Mouse (Mus musculus): ENCODE results near the gene Iqck. TPM values are rescaled to one million over a fixed set of nuclear protein-coding genes. Genes with fewer than 3 reads are reported as not detected.

Gene Iqck
- polyA plus RNA-seq, 1 experiment from 2014 or later, result 3.4 TPM

DNA sequence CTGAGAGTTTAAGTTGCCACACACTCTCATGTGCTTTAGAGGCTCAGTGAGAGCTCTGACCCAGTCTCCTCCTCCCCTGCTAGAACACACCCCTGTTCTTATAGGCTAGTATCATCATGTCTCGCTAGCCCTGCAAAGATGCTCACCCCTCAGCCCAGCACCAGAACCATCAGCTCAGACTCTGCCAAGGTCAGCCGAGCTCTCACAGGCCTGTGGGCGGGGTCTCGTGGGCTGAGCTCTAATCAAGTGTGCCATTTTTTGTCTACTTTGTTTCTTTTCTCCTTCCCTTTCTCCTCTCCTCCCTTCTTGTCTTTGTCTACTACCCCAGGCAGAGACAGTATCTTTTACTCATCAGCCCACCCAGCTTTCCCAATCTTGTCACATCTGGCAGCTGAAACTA, 130.2 kb downstream of the Iqck start:
- Histone ChIP-seq H3K4me2 (replicated peaks) (no peak overlapping the region), H3K9me3 (no peaks in the 10 kb centered on the region), H3K4me3 (no peak overlapping the region), H3K9ac (replicated peaks) (no peak overlapping the region), H3K4me1 (peaks cover 36% of the 10 kb centered on the region), H3K36me3 (peaks cover 5% of the 10 kb centered on the region; the same call in 1 of the 2 replicates), H3K27me3 (no peaks in the 10 kb centered on the region), H3K27ac (replicated peaks) (no peak overlapping the region)
- ATAC-seq (replicated peaks), result no peak
- WGBS, result 65% methylated on average over 4 of the region's 4 CpGs

DNA sequence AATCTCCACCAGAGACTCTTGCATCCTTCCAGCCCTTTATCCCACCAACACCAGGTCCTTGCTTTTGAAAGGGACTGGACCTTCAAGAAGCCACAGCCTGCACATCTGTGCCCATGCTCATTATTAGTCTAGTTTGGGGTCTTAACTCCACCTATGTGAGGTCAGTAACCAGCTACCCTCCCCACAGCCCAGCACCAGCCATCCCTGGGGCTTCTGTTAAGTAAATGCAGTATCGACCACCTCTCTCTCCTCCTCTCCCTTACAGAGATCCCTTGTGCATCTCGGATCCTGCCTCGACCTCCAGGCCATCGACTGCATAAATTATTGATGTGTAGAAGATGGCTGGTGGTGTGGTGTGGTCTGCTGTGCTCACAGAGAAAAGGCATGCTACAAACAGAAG, 130.8 kb downstream of the Iqck start:
- H3K27ac ChIP-seq (replicated peaks), result no peak overlapping the region
- peaks cover 40% of the 10 kb centered on the region for H3K4me1 ChIP-seq
- ATAC-seq (replicated peaks), result no peak
- H3K27me3 ChIP-seq, result no peaks in the 10 kb centered on the region
- no peak overlapping the region for H3K4me2 ChIP-seq (replicated peaks)
- 86% methylated on average over 4 of the region's 4 CpGs for WGBS
- H3K9ac ChIP-seq (replicated peaks), result no peak overlapping the region
- no peak overlapping the region for H3K4me3 ChIP-seq
- H3K36me3 ChIP-seq, result peaks cover 5% of the 10 kb centered on the region; the same call in 1 of the 2 replicates
- no peaks in the 10 kb centered on the region for H3K9me3 ChIP-seq

DNA sequence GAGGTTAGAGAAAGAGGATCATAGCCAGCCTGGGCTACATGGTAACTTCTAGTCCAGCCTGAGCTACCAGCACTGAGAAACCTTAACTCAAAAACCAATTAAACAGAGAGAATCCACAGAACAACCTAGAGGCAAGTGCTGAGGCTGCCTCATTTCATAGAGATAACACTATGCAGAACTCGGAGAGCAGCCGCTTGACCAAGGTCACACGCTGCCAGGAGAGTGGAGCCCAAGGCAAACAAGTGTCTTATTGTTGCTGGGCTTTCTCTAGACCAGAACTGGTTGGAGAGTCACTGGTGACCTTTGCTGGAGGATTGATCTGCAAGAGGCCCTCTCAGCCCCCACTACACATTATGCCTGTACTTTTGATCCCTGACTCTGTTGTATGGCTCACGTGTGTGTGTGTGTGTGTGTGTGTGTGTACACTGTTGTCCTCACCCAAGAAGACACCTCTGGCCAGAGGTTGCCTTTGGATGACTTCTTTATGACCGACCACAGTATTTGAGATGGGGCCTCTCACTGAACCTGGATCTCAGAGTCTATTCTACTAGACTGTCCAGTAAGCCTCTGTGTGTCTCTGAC, 133.8 kb downstream of the Iqck start:
- no peak overlapping the region for H3K4me2 ChIP-seq (replicated peaks)
- H3K4me1 ChIP-seq, result peaks cover 57% of the 10 kb centered on the region
- ATAC-seq (replicated peaks), result no peak
- H3K9me3 ChIP-seq, result no peaks in the 10 kb centered on the region
- no peaks in the 10 kb centered on the region for H3K36me3 ChIP-seq
- WGBS, result 83% methylated on average over 5 of the region's 5 CpGs
- H3K4me3 ChIP-seq, result no peak overlapping the region
- H3K27me3 ChIP-seq, result no peaks in the 10 kb centered on the region
- no peak overlapping the region for H3K27ac ChIP-seq (replicated peaks)
- no peak overlapping the region for H3K9ac ChIP-seq (replicated peaks)

DNA sequence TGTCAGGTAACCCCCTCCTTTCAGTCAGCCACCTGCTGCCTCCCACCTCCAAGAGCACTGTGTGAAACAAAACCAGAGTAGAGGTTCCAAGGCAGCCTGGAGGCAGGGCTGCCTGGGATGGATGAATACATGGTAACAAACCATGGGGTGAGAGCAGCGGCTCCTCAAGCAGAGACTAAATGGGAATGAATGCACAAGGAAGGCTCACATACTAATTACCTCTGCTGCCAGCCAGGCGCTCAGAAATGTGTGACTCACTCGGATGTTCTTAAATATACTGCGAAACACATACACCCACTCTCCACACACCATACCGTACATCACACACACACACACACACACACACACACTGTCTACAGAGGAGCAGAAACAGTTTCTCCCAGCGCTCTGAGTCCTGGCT, 134.7 kb downstream of the Iqck start:
- Histone ChIP-seq H3K9me3 (no peaks in the 10 kb centered on the region), H3K36me3 (no peaks in the 10 kb centered on the region), H3K4me1 (peaks cover 61% of the 10 kb centered on the region), H3K9ac (replicated peaks) (no peak overlapping the region), H3K4me2 (replicated peaks) (no peak overlapping the region), H3K4me3 (no peak overlapping the region), H3K27ac (replicated peaks) (peak overlapping the region; percentile 82), H3K27me3 (no peaks in the 10 kb centered on the region)
- ATAC-seq (replicated peaks), result peak; percentile 15; the same call in 1 of the 2 replicates
- WGBS, result 25% methylated on average over 6 of the region's 6 CpGs

GRCm38 (mm10) chr7:118991341-118991884, 135.9 kb downstream of the Iqck start:
- Histone ChIP-seq H3K4me3 (no peak overlapping the region), H3K36me3 (no peaks in the 10 kb centered on the region), H3K4me1 (peaks cover 65% of the 10 kb centered on the region), H3K4me2 (replicated peaks) (peak overlapping the region; percentile 90), H3K9ac (replicated peaks) (no peak overlapping the region), H3K27ac (replicated peaks) (peak overlapping the region; percentile 82), H3K9me3 (no peaks in the 10 kb centered on the region), H3K27me3 (no peaks in the 10 kb centered on the region)
- 27% methylated on average over 4 of the region's 4 CpGs for WGBS
- no peak for ATAC-seq (replicated peaks)

DNA sequence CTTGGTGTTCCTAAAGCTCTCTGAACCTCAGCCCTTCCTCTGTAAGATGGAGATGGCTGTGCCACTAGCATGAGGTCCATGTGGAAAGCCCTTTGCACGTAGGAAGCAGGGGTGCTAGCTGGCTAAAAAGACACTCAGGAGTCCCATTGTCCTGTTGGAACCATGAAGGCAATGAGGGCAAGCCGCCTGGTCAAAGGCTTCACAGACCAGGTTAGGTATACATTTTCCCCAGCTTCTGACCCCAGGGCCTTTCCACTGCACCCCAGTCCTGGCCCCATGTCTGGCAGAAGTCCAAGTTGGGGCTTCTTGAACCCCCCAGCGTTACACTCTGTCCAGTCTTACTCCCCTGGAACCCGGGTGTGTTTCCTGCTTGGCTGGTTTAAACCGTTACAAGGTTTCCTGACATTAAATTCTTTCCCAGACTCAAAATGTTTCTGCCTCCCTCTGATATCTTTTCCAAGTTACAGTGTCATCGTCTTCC, 136.6 kb downstream of the Iqck start:
- WGBS, result 14% methylated on average over 6 of the region's 6 CpGs
- Histone ChIP-seq H3K36me3 (no peaks in the 10 kb centered on the region), H3K4me2 (replicated peaks) (peak overlapping the region; percentile 90), H3K4me1 (peaks cover 65% of the 10 kb centered on the region), H3K4me3 (peak overlapping the region; percentile 68; the same call in 1 of the 2 replicates), H3K9ac (replicated peaks) (no peak overlapping the region), H3K27ac (replicated peaks) (peak overlapping the region; percentile 82), H3K9me3 (no peaks in the 10 kb centered on the region), H3K27me3 (no peaks in the 10 kb centered on the region)
- no peak for ATAC-seq (replicated peaks)

DNA sequence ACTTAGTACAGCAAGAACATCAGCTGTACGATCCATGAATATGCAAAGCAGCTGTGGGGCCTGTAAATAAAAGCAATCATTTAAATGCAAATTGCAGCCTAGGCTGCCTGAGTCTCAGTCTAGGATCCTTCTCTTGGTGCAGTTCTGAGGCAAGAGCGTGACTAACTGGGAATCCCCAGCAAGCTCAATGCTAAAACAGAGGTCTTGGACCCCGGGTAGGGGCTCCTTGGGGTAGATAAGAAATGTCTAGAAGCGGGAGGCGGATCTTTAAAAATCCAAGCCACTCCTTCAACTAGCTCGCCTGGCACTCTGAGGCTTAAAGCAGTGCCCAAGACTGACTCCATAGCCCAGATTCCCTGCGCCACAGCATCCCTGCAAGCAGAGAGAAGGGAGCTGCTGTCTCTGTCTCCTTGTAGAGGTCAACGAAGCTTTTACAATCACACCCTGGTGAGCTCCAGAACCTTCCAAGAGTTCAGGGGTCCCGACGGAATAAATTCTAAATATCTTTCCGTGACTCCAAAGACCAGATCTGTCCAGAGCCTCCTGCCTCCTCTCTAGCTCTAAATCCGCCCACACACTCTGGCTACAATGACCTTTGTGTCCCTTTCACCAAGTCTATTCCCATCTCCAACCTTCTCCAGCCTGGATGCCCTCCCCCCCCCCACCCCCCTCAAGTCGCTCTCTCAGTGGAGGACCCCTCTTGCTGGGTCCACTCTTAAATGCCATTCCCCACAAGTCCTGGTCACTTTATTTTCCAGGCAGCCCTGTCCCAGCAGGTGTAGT, 137.3 kb downstream of the Iqck start:
- no peaks in the 10 kb centered on the region for H3K36me3 ChIP-seq
- H3K4me1 ChIP-seq, result peaks cover 65% of the 10 kb centered on the region
- H3K4me3 ChIP-seq, result peak overlapping the region; percentile 68
- H3K4me2 ChIP-seq (replicated peaks), result peak overlapping the region; percentile 90
- WGBS, result 13% methylated on average over 13 of the region's 13 CpGs
- H3K9ac ChIP-seq (replicated peaks), result peak overlapping the region; percentile 72
- 0 out of 2 replicates have a peak, but pooled peaks have one; percentile 11 for ATAC-seq (replicated peaks)
- H3K27ac ChIP-seq (replicated peaks), result peak overlapping the region; percentile 82
- H3K27me3 ChIP-seq, result no peaks in the 10 kb centered on the region
- H3K9me3 ChIP-seq, result no peaks in the 10 kb centered on the region

- no peaks in the 10 kb centered on the region for H3K9me3 ChIP-seq
- WGBS, result under 1% methylated on average over 26 of the region's 26 CpGs
- H3K4me2 ChIP-seq (replicated peaks), result peak overlapping the region; percentile 90
- H3K36me3 ChIP-seq, result no peaks in the 10 kb centered on the region
- peak; percentile 13 for ATAC-seq (replicated peaks)
- peak overlapping the region; percentile 82 for H3K27ac ChIP-seq (replicated peaks)
- H3K4me3 ChIP-seq, result peak overlapping the region; percentile 68
- H3K9ac ChIP-seq (replicated peaks), result peak overlapping the region; percentile 72
- peaks cover 65% of the 10 kb centered on the region for H3K4me1 ChIP-seq
- no peaks in the 10 kb centered on the region for H3K27me3 ChIP-seq
Measured at GRCm38 (mm10) chr7:118993597-118994230, 138.2 kb downstream of the Iqck start.

DNA sequence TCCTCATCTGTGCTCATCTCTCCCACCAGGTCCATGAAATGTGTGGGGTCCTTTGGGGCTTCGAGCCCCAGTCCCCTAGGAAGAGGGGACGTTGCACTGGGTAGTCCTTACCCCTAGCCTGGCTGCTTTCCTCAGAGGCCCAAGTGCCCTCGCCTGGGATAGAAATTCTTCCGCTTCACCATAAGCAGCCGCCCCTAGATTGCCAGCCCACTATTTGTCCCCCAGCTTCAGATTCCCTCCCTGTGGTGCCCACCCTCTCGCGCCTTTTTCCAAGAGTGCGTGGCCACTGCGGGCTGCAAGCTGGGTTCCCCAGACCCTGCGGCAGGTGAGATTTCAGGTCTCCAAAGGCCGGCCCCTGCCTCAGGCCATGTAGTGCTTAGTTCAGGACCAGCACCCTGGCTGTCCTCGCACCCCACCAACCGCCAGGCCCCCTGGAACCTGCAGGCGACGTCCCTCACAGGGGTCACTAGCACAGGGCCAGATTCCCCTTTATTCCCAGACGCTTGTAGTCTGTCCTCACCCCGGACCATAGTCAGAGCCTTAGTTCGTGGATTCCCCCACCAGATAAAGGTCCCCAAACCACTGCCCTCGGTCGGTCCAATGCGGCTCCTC, 138.8 kb downstream of the Iqck start:
- Histone ChIP-seq H3K36me3 (no peaks in the 10 kb centered on the region), H3K9me3 (no peaks in the 10 kb centered on the region), H3K27me3 (no peaks in the 10 kb centered on the region), H3K4me2 (replicated peaks) (peak overlapping the region; percentile 90), H3K27ac (replicated peaks) (peak overlapping the region; percentile 82), H3K4me3 (peak overlapping the region; percentile 68), H3K9ac (replicated peaks) (peak overlapping the region; percentile 72), H3K4me1 (peaks cover 65% of the 10 kb centered on the region)
- peak; percentile 19 for ATAC-seq (replicated peaks)
- 0% methylated on average over 21 of the region's 21 CpGs for WGBS

- under 1% methylated on average over 43 of the region's 44 CpGs for WGBS
- peak within 1 kb of the TSS; percentile 68 for H3K4me3 ChIP-seq
- no peaks in the 10 kb centered on the region for H3K36me3 ChIP-seq
- H3K9ac ChIP-seq (replicated peaks), result peak within 1 kb of the TSS; percentile 72
- H3K27me3 ChIP-seq, result no peaks in the 10 kb centered on the region
- peak within 1 kb of the TSS; percentile 90 for H3K4me2 ChIP-seq (replicated peaks)
- peaks cover 58% of the 10 kb centered on the region for H3K4me1 ChIP-seq
- ATAC-seq (replicated peaks), result peak; percentile 74
- no peaks in the 10 kb centered on the region for H3K9me3 ChIP-seq
- peak within 1 kb of the TSS; percentile 82 for H3K27ac ChIP-seq (replicated peaks)
Measured at GRCm38 (mm10) chr7:118995007-118995406, 139.5 kb downstream of the Iqck start, which contains the start of gene Gprc5b. Gene Gprc5b, minus strand, starts transcription at chr7:118995211.

- ATAC-seq (replicated peaks), result peak; percentile 7
- Histone ChIP-seq H3K27me3 (no peaks in the 10 kb centered on the region), H3K4me2 (replicated peaks) (peak overlapping the region; percentile 90), H3K27ac (replicated peaks) (no peak overlapping the region), H3K4me1 (peaks cover 52% of the 10 kb centered on the region), H3K36me3 (no peaks in the 10 kb centered on the region), H3K9ac (replicated peaks) (peak overlapping the region; percentile 72; the same call in 1 of the 2 replicates), H3K4me3 (peak overlapping the region; percentile 68; the same call in 1 of the 2 replicates), H3K9me3 (no peaks in the 10 kb centered on the region)
- 5% methylated on average over 14 of the region's 14 CpGs for WGBS
Measured at GRCm38 (mm10) chr7:118995671-118996070, 140.1 kb downstream of the Iqck start.

All from forebrain, embryonic 15.5 days (tissue).